Mouse (Mus musculus) liver, embryonic 11.5 days (tissue): Measurements from ENCODE around the gene Rhbdf2. TPM values are rescaled to one million over a fixed set of nuclear protein-coding genes. Genes with fewer than 3 reads are reported as not detected.
"Not testable (repeated sequence)": the region's sequence is repeated elsewhere in the genome, so short reads cannot be mapped to it uniquely, and the experiment has no call there.

Source experiments
- ATAC-seq: fragments of 200-750 bp; cut with Nextera tagmentation; replicated peaks from 2 replicates; pipeline ENCODE4 v1.8.0; 2017; ENCODE audit warnings: moderate number of reproducible peaks, mild to moderate bottlenecking, moderate TSS enrichment, moderate library complexity; ENCODE audit not compliant: low FRiP score
- DNase-seq: peaks from one replicate; pipeline ENCODE4 v3.0.0-alpha.2; 2017; ENCODE audit warnings: low spot score
- H3K27ac ChIP-seq: fragments of 300-500 bp; sonication (generic); 2 replicates; pipeline ENCODE4 v1.5.1; 2014; ENCODE audit warnings: mild to moderate bottlenecking, low read depth, low read length, control low read depth
- H3K27me3 ChIP-seq: fragments of 300-500 bp; sonication (generic); replicated peaks from 2 replicates; pipeline ENCODE4 v1.6.1; 2014; ENCODE audit warnings: low read length, mixed read lengths; ENCODE audit not compliant: control insufficient read depth, insufficient read depth
- H3K36me3 ChIP-seq: fragments of 300-500 bp; sonication (generic); 2 replicates; pipeline ENCODE4 v1.6.1; 2014; ENCODE audit warnings: mild to moderate bottlenecking, low read length, moderate library complexity, mixed read lengths; ENCODE audit not compliant: control insufficient read depth, insufficient read depth
- H3K4me1 ChIP-seq: fragments of 300-500 bp; sonication (generic); replicated peaks from 2 replicates; pipeline ENCODE4 v1.6.1; 2014; ENCODE audit warnings: low read length, mixed read lengths; ENCODE audit not compliant: control insufficient read depth, insufficient read depth
- H3K4me2 ChIP-seq: fragments of 300-500 bp; sonication (generic); 2 replicates; pipeline ENCODE4 v1.6.1; 2014; ENCODE audit warnings: mild to moderate bottlenecking, control low read depth, moderate library complexity
- H3K4me3 ChIP-seq: fragments of 300-500 bp; sonication (generic); 2 replicates; pipeline ENCODE4 v1.5.1; 2014; ENCODE audit warnings: low read depth, low read length, control low read depth
- H3K9ac ChIP-seq: fragments of 300-500 bp; sonication (generic); 2 replicates; pipeline ENCODE4 v1.6.1; 2014; ENCODE audit warnings: low read depth, low read length, control low read depth
- H3K9me3 ChIP-seq: fragments of 300-500 bp; sonication (generic); 2 replicates; pipeline ENCODE4 v1.6.1; 2016; ENCODE audit warnings: low read length, inconsistent platforms, mixed read lengths; ENCODE audit not compliant: control insufficient read depth
- WGBS: fragments of 180-500 bp; shearing (Covaris S2); extraction: QIAGEN DNeasy Blood & Tissue Kit; methylation state at CpG from one replicate; pipeline ENCODE4 v1.1.7; 2014; 5-methylcytosine and 5-hydroxymethylcytosine counted together
- polyA plus RNA-seq: library from polyadenylated mRNA; unstranded; fragments of >200 nt; fragmentation: Nextera tagmentation; extraction: Ambion mirVana; gene quantifications from 2 replicates; pipeline ENCODE4 v1.2.1, GENCODE M21; 2014

The Rhbdf2 gene
- polyA plus RNA-seq, 1 experiment from 2014 or later: 10.6 TPM

GRCm38 (mm10) chr11:116671112-116671844 is 44.5 kb upstream of the Rhbdf2 start:
- Histone ChIP-seq H3K9me3 (no peaks in the 10 kb centered on the region), H3K36me3 (peaks cover 31% of the 10 kb centered on the region), H3K4me2 (peak overlapping the region; percentile 82), H3K27me3 (no peaks in the 10 kb centered on the region), H3K9ac (peak overlapping the region; percentile 94), H3K4me3 (peak overlapping the region; percentile 81), H3K27ac (peak overlapping the region; percentile 77), H3K4me1 (peaks cover 33% of the 10 kb centered on the region)
- DNase-seq (peak; percentile 93), ATAC-seq (peak; percentile 87)
- WGBS: under 1% methylated on average over 45 of the region's 45 CpGs

DNA sequence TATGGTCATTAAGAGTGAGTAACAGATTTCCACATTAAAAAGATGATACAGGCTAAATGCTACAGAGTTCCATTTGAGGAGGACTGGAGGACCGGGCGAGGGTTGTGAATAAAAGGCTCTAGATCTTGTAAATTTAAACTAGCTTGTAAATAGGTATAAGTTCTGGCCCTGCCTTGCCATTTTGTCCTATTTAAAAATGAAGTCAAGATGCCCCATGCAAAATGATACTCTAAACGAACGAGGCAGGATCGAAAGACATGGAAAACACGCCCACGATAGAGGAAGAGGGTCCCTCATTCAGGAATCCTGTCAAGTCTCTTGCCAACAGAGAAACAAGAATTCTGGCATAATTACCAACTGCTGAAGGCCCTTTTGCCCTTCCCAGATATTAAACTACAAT is 43.6 kb upstream of the Rhbdf2 start:
- peak overlapping the region; percentile 68 for H3K4me2 ChIP-seq
- DNase-seq: no peak
- H3K4me3 ChIP-seq: no peak overlapping the region
- ATAC-seq: no peak
- H3K9ac ChIP-seq: peak overlapping the region; percentile 94
- peaks cover 22% of the 10 kb centered on the region for H3K36me3 ChIP-seq
- no peaks in the 10 kb centered on the region for H3K9me3 ChIP-seq
- H3K4me1 ChIP-seq: peaks cover 36% of the 10 kb centered on the region
- no peak overlapping the region for H3K27ac ChIP-seq
- H3K27me3 ChIP-seq: no peaks in the 10 kb centered on the region
- 76% methylated on average over 7 of the region's 7 CpGs for WGBS

- no peaks in the 10 kb centered on the region for H3K9me3 ChIP-seq
- no peaks in the 10 kb centered on the region for H3K27me3 ChIP-seq
- H3K4me1 ChIP-seq: peaks cover 36% of the 10 kb centered on the region
- 28% methylated on average over 13 of the region's 13 CpGs for WGBS
- no peak overlapping the region for H3K27ac ChIP-seq
- no peak overlapping the region for H3K4me3 ChIP-seq
- DNase-seq (no peak), ATAC-seq (peak; percentile 59)
- H3K9ac ChIP-seq: no peak overlapping the region
- H3K36me3 ChIP-seq: peaks cover 20% of the 10 kb centered on the region
- peak overlapping the region; percentile 28; the same call in 1 of the 2 replicates for H3K4me2 ChIP-seq
These were observed 43.1 kb upstream of the Rhbdf2 start for GRCm38 (mm10) chr11:116669787-116670365.

GRCm38 (mm10) chr11:116669316-116669715 is 42.5 kb upstream of the Rhbdf2 start:
- Histone ChIP-seq H3K36me3 (peaks cover 14% of the 10 kb centered on the region), H3K4me2 (peak overlapping the region; percentile 28; the same call in 1 of the 2 replicates), H3K27me3 (no peaks in the 10 kb centered on the region), H3K4me1 (peaks cover 36% of the 10 kb centered on the region), H3K9me3 (no peaks in the 10 kb centered on the region), H3K27ac (no peak overlapping the region), H3K9ac (peak overlapping the region; percentile 12; the same call in 1 of the 2 replicates), H3K4me3 (no peak overlapping the region)
- 47% methylated on average over 5 of the region's 5 CpGs for WGBS
- ATAC-seq (no peak), DNase-seq (no peak)

GRCm38 (mm10) chr11:116668839-116669238 is 42.0 kb upstream of the Rhbdf2 start:
- Histone ChIP-seq H3K4me1 (peaks cover 40% of the 10 kb centered on the region), H3K4me2 (no peak overlapping the region), H3K4me3 (no peak overlapping the region), H3K27me3 (peaks cover 3% of the 10 kb centered on the region), H3K27ac (no peak overlapping the region), H3K36me3 (peaks cover 10% of the 10 kb centered on the region), H3K9me3 (no peaks in the 10 kb centered on the region), H3K9ac (no peak overlapping the region)
- no peak for DNase-seq
- no peak for ATAC-seq
- WGBS: 42% methylated on average over 7 of the region's 7 CpGs

DNA sequence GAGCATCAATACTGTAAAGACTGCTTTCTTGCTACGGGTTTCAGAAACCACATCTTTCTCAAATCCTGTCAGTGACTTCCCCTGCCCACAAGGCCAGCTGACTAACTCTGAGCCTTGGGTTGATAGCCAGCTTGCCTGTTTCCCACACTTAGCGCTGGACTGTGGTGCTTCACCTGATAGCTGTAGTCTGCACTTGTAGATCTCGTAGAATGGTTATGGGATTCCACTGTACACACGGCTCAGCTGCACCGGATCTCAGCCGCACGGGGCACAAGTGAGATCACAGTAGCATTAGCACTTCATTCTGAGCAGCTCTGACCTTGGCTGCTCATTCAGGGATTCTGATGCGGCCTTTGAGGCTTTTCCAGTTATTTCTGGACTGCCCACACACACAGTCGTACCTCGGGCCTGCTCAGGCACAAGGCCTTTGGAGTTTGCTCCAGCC is 41.6 kb upstream of the Rhbdf2 start:
- Histone ChIP-seq H3K27me3 (peaks cover 5% of the 10 kb centered on the region), H3K4me1 (peaks cover 42% of the 10 kb centered on the region), H3K9me3 (no peaks in the 10 kb centered on the region), H3K4me2 (no peak overlapping the region), H3K9ac (no peak overlapping the region), H3K4me3 (no peak overlapping the region), H3K27ac (no peak overlapping the region), H3K36me3 (peaks cover 6% of the 10 kb centered on the region)
- 63% methylated on average over 10 of the region's 10 CpGs for WGBS
- ATAC-seq (no peak), DNase-seq (no peak)

GRCm38 (mm10) chr11:116667930-116668329 is 41.1 kb upstream of the Rhbdf2 start:
- no peak for DNase-seq
- Histone ChIP-seq H3K27me3 (peaks cover 5% of the 10 kb centered on the region), H3K36me3 (peaks cover 1% of the 10 kb centered on the region), H3K9me3 (no peaks in the 10 kb centered on the region), H3K4me2 (no peak overlapping the region), H3K9ac (no peak overlapping the region), H3K4me3 (no peak overlapping the region), H3K27ac (no peak overlapping the region), H3K4me1 (peaks cover 40% of the 10 kb centered on the region)
- ATAC-seq: no peak
- WGBS: 78% methylated on average over 8 of the region's 8 CpGs

DNA sequence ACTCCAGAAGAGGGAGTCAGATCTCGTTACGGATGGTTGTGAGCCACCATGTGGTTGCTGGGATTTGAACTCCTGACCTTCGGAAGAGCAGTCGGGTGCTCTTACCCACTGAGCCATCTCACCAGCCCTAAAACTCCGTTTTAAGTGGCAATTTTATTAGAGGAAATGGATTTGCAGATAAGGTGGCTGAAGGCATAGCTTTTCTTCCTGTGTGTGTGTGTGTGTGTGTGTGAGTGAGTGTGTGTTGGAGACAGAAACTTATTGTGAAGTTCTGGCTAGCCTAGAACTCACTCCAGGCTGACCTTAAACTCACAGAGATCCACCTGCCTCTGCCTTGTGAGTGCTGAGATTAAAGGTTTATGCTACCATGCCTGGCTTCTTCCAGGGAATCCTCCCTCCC is 40.2 kb upstream of the Rhbdf2 start:
- H3K4me2 ChIP-seq, H3K9ac ChIP-seq, H3K36me3 ChIP-seq, H3K4me3 ChIP-seq, H3K9me3 ChIP-seq, DNase-seq, H3K27ac ChIP-seq, ATAC-seq: not testable (repeated sequence)
- Histone ChIP-seq H3K4me1 (peaks cover 39% of the 10 kb centered on the region), H3K27me3 (peaks cover 13% of the 10 kb centered on the region)
- WGBS: 59% methylated on average over 3 of the region's 5 CpGs

DNA sequence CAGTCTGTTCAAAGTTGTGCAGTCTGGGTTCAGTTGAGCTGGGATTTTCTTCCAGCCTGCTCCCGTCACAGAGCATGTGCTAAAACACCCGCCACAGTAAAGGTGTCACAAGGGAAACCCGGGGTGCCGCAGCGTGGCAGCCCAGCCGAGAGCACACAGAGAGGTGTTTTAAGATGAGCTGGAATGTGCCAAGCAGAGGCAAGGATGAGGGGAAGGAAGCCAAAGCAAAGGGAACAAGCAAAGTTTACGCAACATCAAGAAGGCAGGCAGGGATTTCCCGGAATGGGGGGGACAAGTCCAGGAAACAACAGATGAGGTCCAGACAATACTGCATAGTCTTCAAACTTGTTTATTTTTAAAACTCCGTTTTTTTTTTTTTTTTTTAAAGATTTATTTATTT is 39.7 kb upstream of the Rhbdf2 start:
- no peak overlapping the region for H3K9ac ChIP-seq
- ATAC-seq: no peak
- no peak for DNase-seq
- no peaks in the 10 kb centered on the region for H3K36me3 ChIP-seq
- peaks cover 15% of the 10 kb centered on the region for H3K27me3 ChIP-seq
- no peak overlapping the region for H3K4me3 ChIP-seq
- H3K4me1 ChIP-seq: peaks cover 39% of the 10 kb centered on the region
- no peak overlapping the region for H3K27ac ChIP-seq
- no peaks in the 10 kb centered on the region for H3K9me3 ChIP-seq
- 73% methylated on average over 9 of the region's 9 CpGs for WGBS
- H3K4me2 ChIP-seq: no peak overlapping the region
